Mouse (Mus musculus) gastrocnemius, adult 8-10 months (tissue): Measurements from ENCODE around the gene Wdcp. TPM values are rescaled to one million over a fixed set of nuclear protein-coding genes. Genes with fewer than 3 reads are reported as not detected.
A peak's percentile ranks its signal among the peaks of the same experiment; 100 is the strongest.
"Not testable (repeated sequence)": the region's sequence is repeated elsewhere in the genome, so short reads cannot be mapped to it uniquely, and the experiment has no call there.

Source experiments
- DNase-seq, 2 experiments: peaks; one replicate each; pipeline ENCODE4 v3.0.0; 2022; ENCODE audit warnings: low spot score in 2 of 2
- total RNA-seq, 4 experiments: library from RNA; stranded (reverse); gene quantifications; 2 replicates each; pipeline ENCODE4 v1.2.4; 2022

Gene Wdcp
- 1 to 10 TPM; 4.7 to 5.4 (median 5.1) TPM for total RNA-seq

DNA sequence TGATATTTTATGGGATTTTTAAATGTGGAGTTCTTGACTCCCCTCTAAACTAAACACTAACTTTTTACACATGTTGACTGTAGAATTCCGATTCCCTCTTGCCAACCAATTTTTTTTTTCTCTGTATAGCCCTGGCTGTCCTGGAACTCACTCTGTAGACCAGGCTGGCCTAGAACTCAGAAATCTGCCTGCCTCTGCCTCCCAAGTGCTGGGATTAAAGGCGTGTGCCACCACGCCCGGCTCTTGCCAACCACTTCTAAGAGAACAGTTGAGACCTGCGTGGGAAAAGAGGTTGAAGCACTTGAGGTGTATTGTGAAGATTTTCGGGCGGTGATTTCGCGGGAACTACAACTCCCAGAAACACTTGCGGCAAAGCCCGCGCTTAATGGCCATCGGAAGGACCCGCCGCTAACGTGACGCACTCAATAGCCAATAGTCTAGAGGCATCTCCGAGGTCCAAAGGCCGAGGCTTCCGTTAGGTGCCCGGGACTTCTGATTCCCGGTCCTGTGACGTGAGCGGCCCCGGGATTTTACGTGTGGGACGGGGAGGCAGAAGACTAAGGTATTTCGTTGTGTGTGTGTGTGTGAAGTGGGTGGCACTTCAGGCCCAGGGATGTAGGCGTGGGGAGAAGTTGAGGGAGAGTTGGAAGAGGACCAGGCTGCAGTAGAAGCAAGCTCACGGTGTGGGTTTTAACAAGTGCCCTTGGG lies at the start of gene Wdcp:
Gene Wdcp, plus strand, starts transcription at position 414 of the 708 bp plus-strand sequence.
- peak; percentile 81 to 87 for DNase-seq

DNA sequence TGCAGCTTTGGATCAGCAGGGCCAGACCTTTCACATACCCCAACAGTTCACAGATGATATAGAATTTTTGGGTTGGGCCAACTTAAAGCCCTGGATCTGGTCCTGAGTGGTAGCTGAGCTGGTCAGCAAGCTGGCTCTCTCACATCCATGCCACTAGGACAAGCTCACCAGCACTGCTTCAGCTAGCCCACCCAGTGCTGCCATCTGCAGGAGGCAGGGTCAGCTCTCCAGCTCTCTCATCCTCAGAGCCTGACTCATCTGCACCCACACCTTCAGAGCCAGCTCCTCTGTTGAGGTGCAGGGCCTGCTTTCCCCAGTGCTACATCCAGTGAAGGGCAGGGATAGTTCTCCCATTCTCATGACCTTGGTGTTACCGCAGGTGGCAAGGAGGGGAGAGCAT lies 49.4 kb upstream of the Wdcp start:
- no peak for DNase-seq

DNA sequence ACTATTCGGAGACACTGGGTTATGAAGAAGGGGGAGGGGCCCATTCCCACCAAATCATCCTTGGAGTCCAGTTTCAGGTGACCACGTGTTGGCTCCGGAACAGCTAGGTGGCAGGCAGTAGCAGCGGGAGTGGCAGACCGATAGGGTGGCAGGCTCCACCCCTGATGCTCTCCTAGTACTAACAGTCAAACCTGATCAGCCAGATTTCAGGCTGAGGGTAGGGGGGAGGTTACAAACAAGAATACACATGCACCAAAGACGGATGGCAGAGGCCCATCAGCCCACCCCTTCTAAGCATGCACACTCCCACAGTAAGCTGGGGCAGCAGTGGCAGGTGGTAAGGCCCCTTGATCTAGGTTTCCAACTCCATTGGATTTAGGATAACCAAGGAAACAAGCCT lies 45.6 kb upstream of the Wdcp start:
- DNase-seq: not testable (repeated sequence)

DNA sequence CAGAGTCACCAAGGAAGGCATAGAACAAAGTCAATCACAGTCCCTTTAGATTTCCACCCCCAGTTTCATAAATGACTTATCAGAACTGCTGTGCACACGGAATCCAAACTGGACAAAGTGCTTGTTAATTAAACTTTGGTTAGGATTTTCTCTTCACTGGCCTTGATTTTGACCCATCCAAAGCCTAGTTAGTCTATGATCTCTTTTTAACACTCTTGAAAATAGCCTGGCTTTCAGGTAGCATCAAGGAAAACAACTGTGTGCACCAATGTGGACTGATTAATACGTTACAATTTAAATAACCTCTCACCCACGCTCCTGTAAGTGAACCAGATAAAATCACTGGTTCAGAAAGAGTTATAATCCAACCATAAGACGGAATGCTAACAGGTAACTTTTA lies 32.1 kb upstream of the Wdcp start:
- no peak for DNase-seq

GRCm38 (mm10) chr12:4811705-4812104 lies 31.4 kb upstream of the Wdcp start:
- no peak for DNase-seq

DNA sequence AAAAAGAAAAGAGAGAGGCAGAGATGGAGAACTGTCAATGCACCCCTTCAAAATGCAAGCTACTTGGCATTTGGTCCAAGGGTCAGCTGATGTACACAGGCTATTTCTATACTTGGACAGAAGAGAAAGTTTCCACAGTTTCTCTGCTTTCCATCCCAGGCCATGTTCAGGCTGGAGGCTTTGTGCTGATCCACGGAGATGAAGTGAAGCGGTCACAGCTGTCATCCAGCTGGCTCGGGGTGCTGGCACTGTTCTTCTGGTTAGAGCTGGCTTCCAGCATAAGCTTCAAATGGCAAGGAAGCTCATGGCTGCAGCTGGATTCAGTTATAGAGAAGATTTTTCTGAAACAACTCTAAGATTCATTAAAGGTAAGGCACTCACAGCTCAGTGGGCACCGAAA lies 29.5 kb upstream of the Wdcp start:
- no peak for DNase-seq

DNA sequence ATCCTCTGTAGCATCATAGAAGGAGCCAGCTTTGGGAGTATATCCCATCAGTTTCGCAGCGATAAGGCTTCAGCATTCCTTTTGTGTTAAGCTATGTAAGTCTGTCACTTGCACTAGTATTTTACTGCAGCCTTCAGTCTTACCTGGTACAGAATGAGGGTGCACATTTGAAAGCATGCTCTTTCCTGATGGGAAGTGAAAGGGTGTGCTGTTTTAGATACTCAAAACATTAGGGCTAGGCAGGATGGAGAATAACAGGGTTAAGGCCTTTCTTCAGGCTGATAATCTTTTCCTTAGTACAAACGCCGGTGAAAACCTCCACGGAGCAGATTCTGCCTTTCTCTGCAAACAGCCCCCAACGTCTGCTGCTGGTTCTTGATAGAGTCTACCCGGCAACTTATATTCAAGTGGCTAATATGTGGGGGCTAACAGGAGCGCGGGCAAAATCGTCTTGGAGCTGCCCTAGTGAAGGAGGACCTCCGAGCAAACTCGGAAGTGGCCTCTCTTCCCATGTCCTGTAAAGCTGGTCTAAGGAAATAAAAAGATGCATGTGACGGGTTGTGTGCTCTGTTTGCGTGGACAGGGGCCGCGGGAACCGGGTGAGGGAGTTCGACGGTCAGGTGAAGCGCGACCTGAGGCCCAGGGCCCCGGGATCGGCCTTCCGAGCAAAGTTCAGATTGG lies 26.3 kb upstream of the Wdcp start:
- DNase-seq: no peak

GRCm38 (mm10) chr12:4817361-4818101 lies 25.6 kb upstream of the Wdcp start, which contains the start of gene Sf3b6:
Gene Sf3b6, plus strand, starts transcription at chr12:4817544.
- peak; percentile 96 to 97 for DNase-seq

DNA sequence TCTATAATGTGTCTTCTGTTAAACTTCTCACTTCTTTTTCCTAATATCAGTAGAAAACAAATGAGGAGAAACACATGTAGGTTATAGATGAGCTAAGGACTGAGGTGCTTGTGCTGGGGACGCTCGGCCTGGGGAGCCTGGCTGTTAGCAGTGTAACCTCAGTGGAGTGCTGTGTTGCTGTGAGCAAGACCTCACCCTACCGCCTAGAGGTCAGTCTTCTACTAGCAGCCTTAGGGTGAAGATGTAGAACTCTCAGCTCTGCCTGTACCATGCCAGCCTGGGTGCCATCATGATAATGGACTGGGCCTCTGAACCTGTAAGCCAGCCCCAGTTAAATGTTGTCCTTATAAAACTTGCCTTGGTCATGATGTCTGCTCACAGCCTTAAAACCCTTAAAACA lies 15.8 kb upstream of the Wdcp start:
- no peak for DNase-seq

- DNase-seq: no peak
Measured at GRCm38 (mm10) chr12:4836959-4837358, 6.1 kb upstream of the Wdcp start.

DNA sequence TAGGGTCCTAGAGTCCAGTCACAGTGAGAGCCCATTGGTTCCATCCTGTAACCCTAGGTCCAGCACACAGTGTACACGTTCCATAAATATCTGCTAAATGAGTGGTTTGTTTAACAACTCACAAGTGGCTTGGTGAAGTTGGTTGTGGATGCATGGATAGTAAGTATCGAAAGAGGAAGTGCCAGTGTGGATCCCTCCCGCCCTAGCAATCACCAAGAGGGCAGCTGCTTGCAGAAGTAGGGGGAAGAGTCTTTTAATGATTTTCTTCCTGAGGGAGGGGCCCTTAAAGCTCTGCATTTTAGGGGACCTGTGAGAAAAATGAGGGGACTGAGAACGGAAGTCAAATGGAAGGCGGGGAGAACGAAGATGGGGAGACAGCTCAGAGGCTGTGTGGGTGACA lies 3.1 kb upstream of the Wdcp start:
- no peak for DNase-seq

- no peak for DNase-seq
Measured at GRCm38 (mm10) chr12:4840741-4841140, 2.4 kb upstream of the Wdcp start.

DNA sequence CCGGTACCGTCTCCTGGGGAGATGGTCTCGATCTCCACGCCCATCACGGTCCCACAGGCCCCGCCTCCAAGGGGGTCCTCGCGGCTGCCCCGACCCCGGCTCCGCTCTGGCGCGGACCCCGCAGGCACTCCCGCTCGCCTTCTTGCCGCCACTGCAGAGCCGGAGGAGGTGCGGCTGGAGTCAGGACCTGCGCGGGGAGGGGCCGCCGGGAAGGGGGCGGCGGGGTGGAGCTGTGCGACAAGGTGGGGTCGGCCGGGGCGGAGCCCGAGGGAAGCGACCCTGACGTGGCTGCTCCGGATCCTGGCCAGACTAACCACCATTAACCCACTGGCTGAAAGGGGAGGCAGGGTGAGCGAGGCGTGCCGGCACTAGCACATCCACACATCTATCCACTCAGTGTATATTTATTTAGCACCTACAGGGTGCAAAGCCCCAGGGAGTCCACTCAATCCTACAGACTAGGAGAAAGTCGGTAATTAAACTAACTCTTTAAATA lies 1.7 kb upstream of the Wdcp start, which contains the start of gene Fkbp1b:
Gene Fkbp1b, minus strand, starts transcription at position 200 of the 496 bp plus-strand sequence.
- peak in 1 of 2 experiments; percentile 20 for DNase-seq

GRCm38 (mm10) chr12:4842456-4842855 lies 647 bp upstream of the Wdcp start:
- DNase-seq: no peak

- no peak for DNase-seq
Measured at GRCm38 (mm10) chr12:4843741-4844140, 638 bp downstream of the Wdcp start.

- no peak for DNase-seq
Measured at GRCm38 (mm10) chr12:4856160-4856559, 13.1 kb downstream of the Wdcp start.

DNA sequence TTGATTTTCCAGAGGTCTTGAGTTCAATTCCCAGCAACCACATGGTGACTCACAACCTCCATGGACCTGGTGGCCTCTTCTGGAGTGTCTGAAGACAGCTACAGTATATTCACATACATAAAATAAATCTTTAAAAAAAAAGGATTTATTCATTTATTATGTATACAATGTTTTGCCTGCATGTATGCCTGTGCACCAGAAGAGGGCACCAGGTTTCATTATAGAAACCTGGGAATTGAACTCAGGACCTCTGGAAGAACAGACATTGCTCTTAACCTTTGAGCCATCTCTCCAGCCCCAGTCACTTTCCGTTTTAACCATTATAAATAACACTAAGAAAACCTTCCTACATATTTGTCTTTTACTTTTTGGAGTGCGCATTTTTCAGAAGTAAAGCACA lies 13.7 kb downstream of the Wdcp start:
- DNase-seq: no peak

- no peak for DNase-seq
Measured at GRCm38 (mm10) chr12:4859241-4859914, 16.3 kb downstream of the Wdcp start.

GRCm38 (mm10) chr12:4862672-4863071 lies 19.6 kb downstream of the Wdcp start:
- DNase-seq: no peak

DNA sequence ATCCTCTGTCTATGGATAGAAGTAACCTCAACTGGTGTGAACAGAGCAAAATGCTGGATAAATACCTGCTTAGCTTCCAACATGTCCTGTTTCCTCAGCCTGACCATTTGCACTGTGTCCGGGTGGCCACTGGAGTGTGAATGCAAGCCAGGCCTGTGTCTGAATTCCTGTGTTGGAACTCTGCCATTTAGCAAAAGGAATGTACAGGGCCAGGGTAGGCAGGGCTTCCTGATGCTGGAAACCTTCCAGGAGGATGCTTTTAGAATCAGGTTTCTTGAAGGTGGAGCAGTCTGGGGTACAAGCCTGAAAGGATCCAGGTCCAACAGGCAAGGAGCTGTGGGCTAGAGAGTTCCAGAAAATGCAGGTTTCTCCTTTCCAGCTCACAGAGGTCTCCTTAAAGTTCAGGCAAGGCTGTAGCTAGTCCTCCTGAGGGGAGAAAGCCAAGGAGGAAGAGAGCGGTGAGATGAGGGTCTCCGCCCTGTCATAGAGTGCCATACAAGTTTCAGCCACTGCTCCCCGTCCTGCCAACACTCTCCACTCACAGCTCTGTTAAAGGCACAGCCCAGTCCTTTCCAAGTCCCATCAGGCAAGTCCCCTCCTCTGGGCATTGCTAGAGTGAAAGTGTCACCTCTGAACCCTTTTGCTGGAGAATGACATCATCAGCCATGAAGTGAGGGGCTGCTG lies 20.7 kb downstream of the Wdcp start:
- DNase-seq: no peak

- DNase-seq: no peak
Measured at GRCm38 (mm10) chr12:4864338-4864690, 21.2 kb downstream of the Wdcp start.
